Mouse (Mus musculus): ENCODE data around the gene Tekt1. TPM values are rescaled to one million over a fixed set of nuclear protein-coding genes. Genes with fewer than 3 reads are reported as not detected.

The Tekt1 gene
- polyA plus RNA-seq, 1 experiment = not detected

DNA sequence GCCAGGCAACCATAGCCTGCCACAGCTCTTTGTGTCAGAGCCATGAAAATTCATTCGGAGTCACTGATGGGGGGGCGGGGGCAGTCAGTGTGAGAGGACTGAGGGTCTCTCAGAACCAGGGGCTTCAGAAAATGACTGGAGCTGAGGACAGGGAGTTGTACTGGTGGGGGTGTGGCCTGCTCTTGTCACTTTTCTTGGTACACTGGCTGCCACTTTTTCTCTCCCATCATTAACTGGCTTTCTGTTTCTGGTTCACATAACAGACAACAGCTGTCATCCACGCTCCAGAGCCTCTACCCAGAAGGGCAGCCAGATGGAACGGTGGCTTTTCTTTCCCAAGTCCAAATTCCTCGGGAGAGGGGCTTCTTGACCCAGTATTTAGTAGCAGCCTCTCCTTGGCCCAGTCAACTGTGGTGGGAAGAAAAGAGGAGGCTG is 23.8 kb downstream of the Tekt1 start:
- no peaks in the 10 kb centered on the region for H3K4me1 ChIP-seq (ENCODE audit: control insufficient read depth, insufficient read depth, insufficient read length, low read length)
- no peak overlapping the region for H3K4me3 ChIP-seq (ENCODE audit: insufficient read depth, low read depth, low read length)
- no peak overlapping the region for H3K27ac ChIP-seq (replicated peaks; ENCODE audit: low read depth, low read length)

DNA sequence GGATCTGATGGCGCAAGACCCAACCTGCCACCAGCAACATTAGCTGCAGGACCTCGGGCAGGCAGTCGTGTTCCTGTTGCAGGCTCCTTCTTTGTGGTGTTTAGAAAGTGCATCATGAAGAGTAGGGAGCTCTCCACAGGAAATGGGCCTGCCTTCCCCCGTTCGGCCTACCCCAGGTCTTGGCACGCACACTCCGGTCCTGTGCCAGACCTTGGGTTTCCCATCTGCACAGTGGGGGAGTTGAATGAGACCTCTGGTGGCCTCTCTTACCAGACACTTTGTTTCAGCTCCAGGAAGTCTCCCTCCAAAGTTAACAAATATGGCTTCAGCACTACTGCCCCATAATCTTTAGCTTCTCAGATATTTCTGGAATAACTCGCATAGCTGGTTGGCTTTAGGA is 25.5 kb downstream of the Tekt1 start:
- no peak overlapping the region for H3K4me3 ChIP-seq (ENCODE audit: insufficient read depth, low read depth, low read length)
- no peaks in the 10 kb centered on the region for H3K4me1 ChIP-seq (ENCODE audit: control insufficient read depth, insufficient read depth, insufficient read length, low read length)

GRCm38 (mm10) chr11:72334653-72335052 is 27.6 kb downstream of the Tekt1 start:
- Histone ChIP-seq H3K4me1 (ENCODE audit: control insufficient read depth, insufficient read depth, insufficient read length, low read length) (no peaks in the 10 kb centered on the region), H3K4me3 (ENCODE audit: insufficient read depth, low read depth, low read length) (no peak overlapping the region), H3K27ac (replicated peaks; ENCODE audit: low read depth, low read length) (no peak overlapping the region)

More for the DNA sequence above, 25.5 kb downstream of the Tekt1 start:
- no peak overlapping the region for H3K27ac ChIP-seq (replicated peaks; ENCODE audit: low read depth, low read length)

DNA sequence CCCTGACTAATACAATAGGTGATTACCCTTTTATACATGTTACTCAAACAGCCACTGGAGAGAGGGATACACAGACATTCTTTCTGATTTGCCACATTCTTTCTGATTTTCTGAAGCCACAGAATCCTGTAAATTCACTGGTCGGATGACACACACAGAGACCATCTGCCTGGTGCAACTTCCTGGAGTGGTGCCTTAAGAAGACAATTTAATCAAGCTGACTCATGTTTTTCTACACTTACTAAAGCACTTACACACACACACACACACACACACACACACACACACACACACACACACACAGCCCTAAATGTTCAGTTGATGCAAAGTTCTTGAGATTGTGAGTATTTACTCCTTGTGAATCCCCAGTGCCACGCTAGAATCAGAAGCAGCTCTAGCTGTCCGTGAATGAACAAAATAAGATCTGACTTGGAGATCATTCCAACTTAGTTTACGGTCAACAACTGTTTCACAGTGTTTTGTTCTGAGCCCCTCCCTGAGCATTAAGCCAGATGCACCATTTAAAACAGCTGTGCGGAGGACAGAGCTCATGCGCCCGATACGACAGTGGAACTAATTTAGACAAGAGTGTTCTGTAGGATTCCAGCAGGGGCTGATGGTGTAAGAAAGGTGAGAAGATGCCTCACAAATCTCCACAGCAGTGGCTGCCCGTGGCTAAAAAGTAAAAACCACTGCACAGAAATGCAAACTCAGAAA is 29.1 kb downstream of the Tekt1 start:
- H3K4me3 ChIP-seq (ENCODE audit: insufficient read depth, low read depth, low read length) = no peak overlapping the region
- H3K27ac ChIP-seq (replicated peaks; ENCODE audit: low read depth, low read length) = no peak overlapping the region
- H3K4me1 ChIP-seq (ENCODE audit: control insufficient read depth, insufficient read depth, insufficient read length, low read length) = no peaks in the 10 kb centered on the region

GRCm38 (mm10) chr11:72325701-72326100 is 36.5 kb downstream of the Tekt1 start:
- no peak overlapping the region for H3K4me3 ChIP-seq (ENCODE audit: insufficient read depth, low read depth, low read length)
- no peak overlapping the region for H3K27ac ChIP-seq (replicated peaks; ENCODE audit: low read depth, low read length)
- no peaks in the 10 kb centered on the region for H3K4me1 ChIP-seq (ENCODE audit: control insufficient read depth, insufficient read depth, insufficient read length, low read length)

- no peaks in the 10 kb centered on the region for H3K4me1 ChIP-seq (ENCODE audit: control insufficient read depth, insufficient read depth, insufficient read length, low read length)
- no peak overlapping the region for H3K4me3 ChIP-seq (ENCODE audit: insufficient read depth, low read depth, low read length)
- no peak overlapping the region for H3K27ac ChIP-seq (replicated peaks; ENCODE audit: low read depth, low read length)
Measured at GRCm38 (mm10) chr11:72324431-72324830, 37.8 kb downstream of the Tekt1 start.

GRCm38 (mm10) chr11:72318026-72318425 is 44.2 kb downstream of the Tekt1 start:
- H3K4me1 ChIP-seq (ENCODE audit: control insufficient read depth, insufficient read depth, insufficient read length, low read length) = no peaks in the 10 kb centered on the region
- H3K4me3 ChIP-seq (ENCODE audit: insufficient read depth, low read depth, low read length) = no peak overlapping the region
- no peak overlapping the region for H3K27ac ChIP-seq (replicated peaks; ENCODE audit: low read depth, low read length)

DNA sequence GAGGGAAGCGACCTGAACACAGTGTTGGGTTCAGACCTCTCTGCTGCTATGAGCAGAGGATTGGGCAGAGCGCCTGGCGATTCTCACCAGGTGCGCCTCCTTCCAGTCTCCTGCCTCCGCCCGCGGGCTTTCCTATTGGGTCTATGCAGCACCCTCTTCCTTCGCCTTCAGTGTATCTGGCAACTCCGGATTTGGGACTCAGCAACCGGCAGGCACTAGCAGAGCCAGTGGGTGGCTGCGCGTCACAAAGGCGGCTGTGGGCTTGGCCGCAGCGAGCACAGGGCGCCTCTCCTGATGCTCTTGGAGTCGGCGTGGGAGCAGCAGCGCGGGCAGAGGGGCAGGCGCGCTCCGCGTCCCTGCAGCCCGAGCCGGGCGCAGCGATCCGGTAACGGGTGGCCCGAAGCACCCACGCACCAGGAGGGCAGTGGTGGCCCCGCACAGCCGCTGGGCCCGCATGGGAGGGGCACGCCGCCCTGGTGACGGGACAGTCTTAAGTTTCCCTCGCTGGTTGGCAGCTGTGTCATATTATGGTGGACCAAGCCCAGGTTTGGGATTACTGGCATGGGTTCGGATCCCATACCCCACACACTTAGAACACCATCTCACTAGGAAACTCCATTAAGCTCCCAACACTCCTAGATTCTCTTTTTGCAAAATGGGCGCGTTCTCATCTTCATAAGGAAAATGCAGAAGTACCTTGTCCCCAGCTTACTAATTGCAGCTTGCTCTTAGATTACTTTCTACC is 47.9 kb downstream of the Tekt1 start, which contains the start of gene Fbxo39:
Gene Fbxo39 (plus strand): TSS at position 294 of the 745 bp plus-strand sequence.
- Histone ChIP-seq H3K4me3 (ENCODE audit: insufficient read depth, low read depth, low read length) (no peak within 1 kb of the TSS), H3K27ac (replicated peaks; ENCODE audit: low read depth, low read length) (no peak within 1 kb of the TSS), H3K4me1 (ENCODE audit: control insufficient read depth, insufficient read depth, insufficient read length, low read length) (no peaks in the 10 kb centered on the region)

DNA sequence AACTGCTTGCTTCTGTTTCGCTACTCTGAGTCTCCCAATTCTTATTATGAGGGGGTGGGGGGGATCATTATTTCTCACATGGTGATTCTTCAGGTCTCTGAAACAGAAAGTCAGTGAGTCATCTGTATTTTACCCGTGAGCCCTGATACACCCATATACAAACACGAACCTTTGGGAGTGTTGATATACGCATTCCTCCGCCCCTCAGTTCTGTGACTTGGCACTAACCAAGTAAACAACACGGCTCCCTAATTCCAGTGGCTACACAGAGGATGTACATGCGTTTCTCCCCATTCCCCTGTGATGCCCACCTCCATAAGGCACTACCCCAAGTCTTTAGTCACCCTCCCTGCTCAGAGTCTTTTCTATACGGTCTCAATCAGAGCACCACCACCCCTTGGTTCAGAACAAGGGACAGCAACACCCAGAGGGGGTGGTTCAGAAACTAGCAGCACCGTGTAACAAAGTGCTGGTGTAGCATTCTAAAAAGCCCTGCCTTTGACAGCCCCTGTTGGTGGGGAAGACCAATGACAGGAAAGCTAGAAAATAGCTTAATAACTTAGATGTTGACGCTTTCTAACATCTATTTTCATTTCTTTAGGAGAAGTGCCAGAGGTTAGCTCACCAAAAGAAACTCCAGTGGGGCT is 50.8 kb downstream of the Tekt1 start:
- Histone ChIP-seq H3K4me1 (ENCODE audit: control insufficient read depth, insufficient read depth, insufficient read length, low read length) (no peaks in the 10 kb centered on the region), H3K27ac (replicated peaks; ENCODE audit: low read depth, low read length) (no peak overlapping the region), H3K4me3 (ENCODE audit: insufficient read depth, low read depth, low read length) (no peak overlapping the region)

DNA sequence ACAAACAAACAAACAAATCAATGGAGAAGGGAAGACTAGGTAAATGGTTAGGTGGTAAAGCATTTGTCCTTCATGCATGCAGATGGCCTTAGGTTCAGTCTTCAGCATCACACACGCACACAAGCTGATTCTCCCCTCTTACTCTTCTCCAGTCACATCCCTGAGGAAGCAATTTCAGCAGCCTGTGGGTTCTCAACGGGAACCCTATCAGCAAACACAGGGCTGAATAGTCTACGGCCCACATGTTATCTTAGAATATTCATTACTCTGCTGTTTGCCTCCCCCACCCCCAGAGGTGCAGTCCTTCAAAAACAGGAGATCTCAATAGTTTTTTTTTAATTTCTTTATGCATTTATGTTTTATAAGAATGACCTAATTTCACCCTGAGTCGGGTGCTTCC is 51.8 kb downstream of the Tekt1 start:
- Histone ChIP-seq H3K4me1 (ENCODE audit: control insufficient read depth, insufficient read depth, insufficient read length, low read length) (no peaks in the 10 kb centered on the region), H3K4me3 (ENCODE audit: insufficient read depth, low read depth, low read length) (no peak overlapping the region)

GRCm38 (mm10) chr11:72308982-72309381 is 53.3 kb downstream of the Tekt1 start:
- no peak overlapping the region for H3K27ac ChIP-seq (replicated peaks; ENCODE audit: low read depth, low read length)
- H3K4me1 ChIP-seq (ENCODE audit: control insufficient read depth, insufficient read depth, insufficient read length, low read length) = peaks cover 3% of the 10 kb centered on the region; the same call in 1 of the 2 replicates
- no peak overlapping the region for H3K4me3 ChIP-seq (ENCODE audit: insufficient read depth, low read depth, low read length)

More for the DNA sequence above, 51.8 kb downstream of the Tekt1 start:
- H3K27ac ChIP-seq (replicated peaks; ENCODE audit: low read depth, low read length) = no peak overlapping the region

DNA sequence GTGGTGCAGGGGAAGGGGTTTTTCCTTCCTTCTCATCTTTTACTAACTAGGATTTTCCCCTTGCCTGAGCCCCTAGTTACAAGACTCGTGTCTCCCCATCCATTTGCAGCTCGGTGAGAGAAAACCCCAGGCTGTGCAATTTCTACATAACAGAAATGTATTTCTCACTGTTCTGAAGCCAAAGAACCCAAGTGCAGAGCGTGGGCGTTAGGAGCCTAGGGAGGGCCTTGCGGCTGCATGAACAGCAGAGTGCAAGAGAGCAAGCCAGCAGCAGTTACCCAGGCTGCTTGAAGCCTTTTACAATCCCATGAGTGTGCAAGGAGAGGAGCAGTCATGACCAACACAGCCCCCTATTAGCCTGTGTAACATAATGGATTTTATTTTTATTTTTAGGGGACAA is 54.8 kb downstream of the Tekt1 start:
- Histone ChIP-seq H3K4me1 (ENCODE audit: control insufficient read depth, insufficient read depth, insufficient read length, low read length) (peaks cover 3% of the 10 kb centered on the region; the same call in 1 of the 2 replicates), H3K4me3 (ENCODE audit: insufficient read depth, low read depth, low read length) (no peak overlapping the region), H3K27ac (replicated peaks; ENCODE audit: low read depth, low read length) (no peak overlapping the region)

DNA sequence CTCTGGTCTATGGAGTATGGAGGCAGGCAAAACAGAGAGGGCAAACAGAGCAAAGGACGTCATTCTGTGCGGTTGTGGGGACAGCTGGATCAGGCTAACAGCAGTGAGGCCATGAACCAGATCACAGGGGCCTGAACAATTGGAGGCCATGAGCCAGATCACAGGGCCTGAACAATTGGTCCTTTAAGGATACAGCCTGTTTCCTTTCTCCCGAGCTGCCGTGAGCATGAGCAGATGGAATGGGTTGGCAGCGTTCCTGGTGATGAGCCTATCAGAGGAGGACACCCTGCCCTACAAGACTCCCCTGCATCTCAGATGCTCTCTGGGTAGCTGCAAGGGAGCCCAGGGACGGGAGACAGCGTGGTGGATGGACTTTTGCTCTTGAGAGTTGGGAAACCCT is 60.0 kb downstream of the Tekt1 start:
- peak overlapping the region; percentile 76 for H3K4me3 ChIP-seq (ENCODE audit: insufficient read depth, low read depth, low read length)
- H3K4me1 ChIP-seq (ENCODE audit: control insufficient read depth, insufficient read depth, insufficient read length, low read length) = peaks cover 6% of the 10 kb centered on the region
- H3K27ac ChIP-seq (replicated peaks; ENCODE audit: low read depth, low read length) = peak overlapping the region; percentile 96

DNA sequence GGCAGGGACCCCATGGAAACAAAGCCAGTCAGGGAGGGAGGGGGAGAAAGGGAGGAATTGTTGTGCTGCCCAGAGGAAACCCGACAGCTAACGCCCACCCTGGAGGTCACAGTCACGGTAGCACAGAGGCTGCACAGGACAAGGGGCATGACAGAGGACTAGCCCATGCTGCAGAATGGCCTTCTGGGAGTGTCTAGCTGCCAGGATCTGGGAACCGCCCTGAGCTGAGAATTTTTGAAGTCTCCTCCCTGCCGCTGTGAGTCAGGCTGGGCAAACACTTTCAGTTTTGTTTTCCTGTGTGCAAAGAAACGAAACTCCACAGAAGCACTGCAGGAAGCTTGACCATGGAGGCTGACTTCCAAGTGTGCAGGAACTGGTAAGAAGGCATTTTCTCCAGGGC is 60.9 kb downstream of the Tekt1 start, which contains the start of gene Xaf1:
Gene Xaf1 (plus strand): TSS at position 296 of the 400 bp plus-strand sequence.
- peak within 1 kb of the TSS; percentile 96 for H3K27ac ChIP-seq (replicated peaks; ENCODE audit: low read depth, low read length)
- H3K4me1 ChIP-seq (ENCODE audit: control insufficient read depth, insufficient read depth, insufficient read length, low read length) = peaks cover 6% of the 10 kb centered on the region
- peak within 1 kb of the TSS; percentile 76 for H3K4me3 ChIP-seq (ENCODE audit: insufficient read depth, low read depth, low read length)
